Mouse (Mus musculus): ENCODE measurements at regions not wholly inside any gene's neighbourhood (a gene's known extent, or its start where the extent isn't known, plus 50 kb on each side); places are given as distances from the start of the nearest gene placed in this dataset.

- no peak for DNase-seq (ENCODE audit: low spot score)
Measured at GRCm38 (mm10) chr11:32908723-32909411, 84.5 kb upstream of the Smim23 start.

- DNase-seq (ENCODE audit: low spot score): no peak
Measured at GRCm38 (mm10) chr11:32907520-32908233, 83.3 kb upstream of the Smim23 start.

- DNase-seq (ENCODE audit: low spot score): no peak
Measured at GRCm38 (mm10) chr11:32903970-32904369, 79.6 kb upstream of the Smim23 start.

GRCm38 (mm10) chr11:32903389-32903788 is 79.0 kb upstream of the Smim23 start:
- no peak for DNase-seq (ENCODE audit: low spot score)

GRCm38 (mm10) chr11:32902923-32903322 is 78.5 kb upstream of the Smim23 start:
- no peak for DNase-seq (ENCODE audit: low spot score)

GRCm38 (mm10) chr11:32900437-32900836 is 76.0 kb upstream of the Smim23 start:
- DNase-seq (ENCODE audit: low spot score): no peak

- DNase-seq (ENCODE audit: low spot score): no peak
Measured at GRCm38 (mm10) chr11:32899604-32900216, 75.3 kb upstream of the Smim23 start.

GRCm38 (mm10) chr11:32895400-32895799 is 71.0 kb upstream of the Smim23 start:
- DNase-seq (ENCODE audit: low spot score): no peak

- DNase-seq (ENCODE audit: low spot score): peak; percentile 10
Measured at GRCm38 (mm10) chr11:32893146-32893903, 68.9 kb upstream of the Smim23 start.

- DNase-seq (ENCODE audit: low spot score): no peak
Measured at GRCm38 (mm10) chr11:32892496-32892895, 68.1 kb upstream of the Smim23 start.

GRCm38 (mm10) chr11:32889248-32889647 is 64.8 kb upstream of the Smim23 start:
- DNase-seq (ENCODE audit: low spot score): no peak

- no peak for DNase-seq (ENCODE audit: low spot score)
Measured at GRCm38 (mm10) chr11:32884744-32885143, 60.3 kb upstream of the Smim23 start.

- DNase-seq (ENCODE audit: low spot score): no peak
Measured at GRCm38 (mm10) chr11:32883062-32883852, 58.9 kb upstream of the Smim23 start.

- DNase-seq (ENCODE audit: low spot score): no peak
Measured at GRCm38 (mm10) chr11:32878967-32879366, 54.6 kb upstream of the Smim23 start.

Data from ovary, adult 18-20 months (tissue).